Mouse (Mus musculus): Measurements from ENCODE around the gene Nwd2. TPM values are rescaled to one million over a fixed set of nuclear protein-coding genes. Genes with fewer than 3 reads are reported as not detected.

Nwd2 gene
- polyA plus RNA-seq, 1 experiment from 2014 or later: 4.6 TPM

DNA sequence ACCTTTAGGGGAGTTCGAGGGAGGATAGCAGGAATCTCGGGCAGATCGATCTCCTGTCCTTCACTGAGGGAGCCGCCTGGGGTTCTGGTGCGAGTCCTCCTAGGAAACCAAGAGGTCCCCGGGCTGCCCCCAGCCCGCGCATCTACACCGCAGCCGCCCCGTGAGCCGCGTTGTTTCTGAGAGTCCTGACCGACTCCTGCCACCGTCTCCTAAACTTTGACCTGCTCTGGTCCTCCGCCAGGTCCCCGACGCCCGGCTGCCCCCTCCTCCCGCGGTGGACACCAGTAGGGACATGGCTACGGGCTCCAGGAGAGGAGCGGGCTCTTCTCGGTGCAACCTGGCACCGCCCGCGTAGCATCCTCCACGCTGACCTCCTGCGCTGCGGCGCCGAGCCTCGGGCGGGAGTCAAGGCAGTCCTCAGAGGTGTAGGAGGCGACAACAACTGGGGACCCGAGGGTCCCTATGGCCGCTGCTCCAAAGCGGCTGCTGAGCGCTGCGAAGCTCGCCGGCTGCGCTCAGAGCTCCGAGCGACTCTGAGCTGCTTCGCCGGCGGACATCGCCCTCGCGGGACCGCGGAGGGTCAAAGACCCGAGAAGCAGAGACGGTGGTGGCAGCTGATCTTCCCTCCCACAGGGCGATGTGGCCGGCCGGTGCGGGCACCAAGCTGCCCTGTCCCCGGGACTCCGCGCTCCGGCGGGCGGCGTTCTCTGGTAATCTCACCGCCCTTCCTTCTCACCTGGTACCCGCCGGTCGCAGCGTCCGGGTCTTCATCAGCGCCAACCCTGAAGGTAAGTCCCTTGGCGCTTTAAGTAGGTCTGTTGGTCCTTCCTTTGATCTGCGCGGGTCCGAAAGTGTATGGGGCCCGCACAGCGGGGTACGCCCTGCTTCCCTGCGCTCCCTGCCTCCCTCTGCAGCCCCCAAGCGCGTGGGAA lies 897 bp downstream of the Nwd2 start:
- Histone ChIP-seq H3K9ac (ENCODE audit: low read depth, low read length) (peak overlapping the region; percentile 55), H3K4me3 (ENCODE audit: low read depth, low read length) (peak overlapping the region; percentile 58), H3K9me3 (ENCODE audit: control insufficient read depth, low read length) (no peaks in the 10 kb centered on the region), H3K4me2 (replicated peaks; ENCODE audit: low read depth, low read length) (peak overlapping the region; percentile 99), H3K36me3 (ENCODE audit: control insufficient read depth, insufficient read depth, low read length) (no peaks in the 10 kb centered on the region), H3K4me1 (replicated peaks; ENCODE audit: control insufficient read depth, insufficient read depth, low read length) (0 out of 2 replicates have a peak, but pooled peaks cover 3% of the 10 kb centered on the region), H3K27me3 (ENCODE audit: control insufficient read depth, insufficient read depth, low read length) (peaks cover 21% of the 10 kb centered on the region), H3K27ac (ENCODE audit: low read depth, low read length) (no peak overlapping the region)
- DNase-seq (ENCODE audit: low spot score): peak; percentile 57
- WGBS: 1% methylated on average over 83 of the region's 83 CpGs
- peak; percentile 72 for ATAC-seq (ENCODE audit: low FRiP score)

DNA sequence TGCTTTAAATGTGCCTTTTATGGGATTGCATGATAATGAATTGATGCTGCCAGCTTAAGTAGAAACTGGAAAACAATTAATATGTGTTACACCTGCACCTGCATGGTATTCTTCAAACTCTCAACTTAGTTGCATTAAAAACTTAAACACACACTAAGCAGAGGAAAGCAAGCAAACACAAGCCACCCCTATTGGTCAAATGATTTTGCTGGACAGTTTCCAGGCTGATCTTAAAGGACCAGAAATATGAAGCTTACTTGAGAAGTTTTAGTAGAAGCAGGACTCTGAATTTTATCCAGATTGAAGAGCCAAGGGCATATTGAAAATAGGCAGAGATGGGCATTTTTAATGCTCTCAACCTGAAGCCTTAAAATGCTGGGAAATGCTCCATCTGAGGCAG lies 2.9 kb downstream of the Nwd2 start:
- H3K4me2 ChIP-seq (replicated peaks; ENCODE audit: low read depth, low read length): no peak overlapping the region
- ATAC-seq (ENCODE audit: low FRiP score): no peak
- H3K36me3 ChIP-seq (ENCODE audit: control insufficient read depth, insufficient read depth, low read length): no peaks in the 10 kb centered on the region
- H3K27me3 ChIP-seq (ENCODE audit: control insufficient read depth, insufficient read depth, low read length): peaks cover 21% of the 10 kb centered on the region
- 0 out of 2 replicates have a peak, but pooled peaks cover 3% of the 10 kb centered on the region for H3K4me1 ChIP-seq (replicated peaks; ENCODE audit: control insufficient read depth, insufficient read depth, low read length)
- no peak for DNase-seq (ENCODE audit: low spot score)
- H3K9me3 ChIP-seq (ENCODE audit: control insufficient read depth, low read length): no peaks in the 10 kb centered on the region
- H3K27ac ChIP-seq (ENCODE audit: low read depth, low read length): no peak overlapping the region
- H3K4me3 ChIP-seq (ENCODE audit: low read depth, low read length): no peak overlapping the region
- H3K9ac ChIP-seq (ENCODE audit: low read depth, low read length): no peak overlapping the region

DNA sequence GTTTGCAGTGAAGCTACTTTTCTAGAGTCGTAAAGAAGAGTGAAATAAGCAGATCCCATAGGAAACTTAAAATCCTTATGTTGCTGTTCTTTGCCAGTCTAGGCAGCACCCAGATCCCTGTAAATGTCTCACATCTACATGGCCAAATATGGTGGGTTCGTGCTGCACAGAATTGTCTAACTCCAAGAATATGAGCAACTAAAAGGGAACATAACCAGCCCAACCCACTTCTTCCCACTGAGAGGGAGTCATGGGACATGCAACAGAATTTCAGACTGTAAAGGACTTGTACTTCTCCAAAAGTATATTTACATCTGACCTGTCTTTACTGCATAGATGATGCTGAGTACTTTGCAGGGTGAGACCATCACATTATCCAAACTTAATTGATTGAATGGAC lies 3.8 kb downstream of the Nwd2 start:
- Histone ChIP-seq H3K9me3 (ENCODE audit: control insufficient read depth, low read length) (no peaks in the 10 kb centered on the region), H3K4me3 (ENCODE audit: low read depth, low read length) (no peak overlapping the region), H3K27ac (ENCODE audit: low read depth, low read length) (no peak overlapping the region), H3K27me3 (ENCODE audit: control insufficient read depth, insufficient read depth, low read length) (peaks cover 21% of the 10 kb centered on the region), H3K4me2 (replicated peaks; ENCODE audit: low read depth, low read length) (no peak overlapping the region), H3K36me3 (ENCODE audit: control insufficient read depth, insufficient read depth, low read length) (no peaks in the 10 kb centered on the region), H3K9ac (ENCODE audit: low read depth, low read length) (no peak overlapping the region), H3K4me1 (replicated peaks; ENCODE audit: control insufficient read depth, insufficient read depth, low read length) (0 out of 2 replicates have a peak, but pooled peaks cover 3% of the 10 kb centered on the region)
- ATAC-seq (ENCODE audit: low FRiP score) (no peak), DNase-seq (ENCODE audit: low spot score) (no peak)
- 87% methylated on average over 2 of the region's 2 CpGs for WGBS

DNA sequence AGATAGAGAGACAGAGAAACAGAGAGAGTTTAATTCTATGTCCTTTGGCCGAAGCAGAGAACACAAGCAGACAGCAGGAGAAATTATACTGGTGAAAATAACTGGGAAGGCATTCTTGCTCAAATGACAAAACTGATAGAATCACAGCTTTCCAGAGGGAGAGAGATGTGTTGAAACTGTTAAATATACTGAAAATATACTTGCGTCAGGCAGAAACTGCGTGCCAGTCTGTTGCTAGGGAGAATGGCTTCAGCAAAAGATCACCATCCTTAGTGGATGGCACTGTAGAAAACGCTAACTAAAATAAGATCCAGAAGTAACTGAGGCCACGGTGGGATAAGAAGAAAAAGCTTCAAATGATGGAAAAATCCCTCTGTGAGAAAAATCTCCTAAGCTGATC lies 18.0 kb downstream of the Nwd2 start:
- DNase-seq (ENCODE audit: low spot score): no peak
- Histone ChIP-seq H3K4me3 (ENCODE audit: low read depth, low read length) (no peak overlapping the region), H3K36me3 (ENCODE audit: control insufficient read depth, insufficient read depth, low read length) (no peaks in the 10 kb centered on the region), H3K27ac (ENCODE audit: low read depth, low read length) (no peak overlapping the region), H3K4me2 (replicated peaks; ENCODE audit: low read depth, low read length) (no peak overlapping the region), H3K9ac (ENCODE audit: low read depth, low read length) (no peak overlapping the region), H3K4me1 (replicated peaks; ENCODE audit: control insufficient read depth, insufficient read depth, low read length) (no peaks in the 10 kb centered on the region), H3K9me3 (ENCODE audit: control insufficient read depth, low read length) (no peaks in the 10 kb centered on the region), H3K27me3 (ENCODE audit: control insufficient read depth, insufficient read depth, low read length) (no peaks in the 10 kb centered on the region)
- WGBS: 86% methylated on average over 5 of the region's 5 CpGs
- no peak for ATAC-seq (ENCODE audit: low FRiP score)

DNA sequence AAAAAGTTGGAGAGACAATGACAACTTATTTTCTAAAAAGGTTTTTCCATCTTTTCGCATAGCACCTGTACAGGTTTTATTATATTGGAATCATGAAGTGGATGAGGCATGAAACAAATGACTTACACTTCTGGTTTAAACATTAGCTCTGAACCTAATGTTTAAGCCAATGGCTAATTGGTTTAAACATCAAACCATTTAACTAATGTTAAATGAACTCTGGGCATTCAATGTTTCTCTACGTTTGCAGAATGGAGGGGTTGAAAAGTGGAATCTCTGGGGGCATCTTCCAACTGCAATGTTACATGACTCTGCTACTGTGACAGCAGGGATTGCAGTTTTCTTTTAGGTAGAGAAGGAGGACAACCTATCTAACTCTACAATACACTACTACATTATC lies 27.0 kb downstream of the Nwd2 start:
- Histone ChIP-seq H3K4me1 (replicated peaks; ENCODE audit: control insufficient read depth, insufficient read depth, low read length) (no peaks in the 10 kb centered on the region), H3K9me3 (ENCODE audit: control insufficient read depth, low read length) (no peaks in the 10 kb centered on the region), H3K27ac (ENCODE audit: low read depth, low read length) (no peak overlapping the region), H3K36me3 (ENCODE audit: control insufficient read depth, insufficient read depth, low read length) (no peaks in the 10 kb centered on the region), H3K27me3 (ENCODE audit: control insufficient read depth, insufficient read depth, low read length) (no peaks in the 10 kb centered on the region), H3K4me2 (replicated peaks; ENCODE audit: low read depth, low read length) (no peak overlapping the region), H3K9ac (ENCODE audit: low read depth, low read length) (no peak overlapping the region), H3K4me3 (ENCODE audit: low read depth, low read length) (no peak overlapping the region)
- 73% methylated on average over 2 of the region's 2 CpGs for WGBS
- DNase-seq (ENCODE audit: low spot score) (no peak), ATAC-seq (ENCODE audit: low FRiP score) (no peak)

DNA sequence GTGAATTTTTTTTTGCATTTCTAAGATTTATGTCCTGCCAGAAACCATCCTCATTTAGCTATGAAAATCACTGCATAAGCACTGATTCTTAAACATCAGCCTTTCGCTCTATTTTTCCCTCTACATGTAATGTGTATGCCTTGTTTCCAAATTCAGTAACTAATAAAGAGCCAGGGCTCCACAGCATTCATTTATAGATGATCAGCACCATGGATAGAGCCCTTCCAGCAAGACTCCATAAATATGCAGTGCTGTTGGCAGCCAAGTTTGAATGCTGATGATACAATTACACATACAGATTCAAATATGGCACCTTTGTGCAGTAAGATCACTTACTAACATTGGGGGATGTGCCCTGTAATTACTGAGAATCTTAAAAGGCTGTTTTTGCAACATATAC lies 40.2 kb downstream of the Nwd2 start:
- no peaks in the 10 kb centered on the region for H3K36me3 ChIP-seq (ENCODE audit: control insufficient read depth, insufficient read depth, low read length)
- H3K9me3 ChIP-seq (ENCODE audit: control insufficient read depth, low read length): no peaks in the 10 kb centered on the region
- no peaks in the 10 kb centered on the region for H3K4me1 ChIP-seq (replicated peaks; ENCODE audit: control insufficient read depth, insufficient read depth, low read length)
- no peak overlapping the region for H3K4me2 ChIP-seq (replicated peaks; ENCODE audit: low read depth, low read length)
- H3K9ac ChIP-seq (ENCODE audit: low read depth, low read length): no peak overlapping the region
- H3K27ac ChIP-seq (ENCODE audit: low read depth, low read length): no peak overlapping the region
- H3K27me3 ChIP-seq (ENCODE audit: control insufficient read depth, insufficient read depth, low read length): no peaks in the 10 kb centered on the region
- ATAC-seq (ENCODE audit: low FRiP score): no peak
- WGBS: 85% methylated on average over 1 of the region's 1 CpGs
- peak; percentile 19 for DNase-seq (ENCODE audit: low spot score)
- no peak overlapping the region for H3K4me3 ChIP-seq (ENCODE audit: low read depth, low read length)

DNA sequence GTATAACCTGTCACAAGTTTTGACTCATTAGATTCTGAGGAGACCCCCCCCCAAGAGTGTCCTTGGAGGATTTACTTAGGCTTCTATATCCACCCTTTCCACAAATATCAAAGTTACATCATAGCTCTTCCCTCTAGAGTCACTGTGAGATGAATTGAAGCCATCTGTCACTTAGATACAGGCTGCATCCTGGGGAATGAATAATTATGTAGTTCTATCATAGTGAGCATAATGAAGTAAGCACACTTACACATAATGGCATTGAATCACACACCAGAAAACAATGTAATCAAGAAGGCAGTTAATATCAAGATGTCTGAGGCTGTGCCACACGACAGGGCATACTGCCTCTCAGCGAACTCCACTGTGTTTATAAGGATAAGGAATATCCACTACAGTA lies 47.9 kb downstream of the Nwd2 start:
- Histone ChIP-seq H3K9ac (ENCODE audit: low read depth, low read length) (no peak overlapping the region), H3K4me2 (replicated peaks; ENCODE audit: low read depth, low read length) (no peak overlapping the region), H3K27me3 (ENCODE audit: control insufficient read depth, insufficient read depth, low read length) (no peaks in the 10 kb centered on the region), H3K4me3 (ENCODE audit: low read depth, low read length) (no peak overlapping the region), H3K9me3 (ENCODE audit: control insufficient read depth, low read length) (no peaks in the 10 kb centered on the region), H3K36me3 (ENCODE audit: control insufficient read depth, insufficient read depth, low read length) (no peaks in the 10 kb centered on the region), H3K27ac (ENCODE audit: low read depth, low read length) (no peak overlapping the region), H3K4me1 (replicated peaks; ENCODE audit: control insufficient read depth, insufficient read depth, low read length) (no peaks in the 10 kb centered on the region)
- DNase-seq (ENCODE audit: low spot score) (no peak), ATAC-seq (ENCODE audit: low FRiP score) (peak; percentile 47)
- 87% methylated on average over 2 of the region's 2 CpGs for WGBS

DNA sequence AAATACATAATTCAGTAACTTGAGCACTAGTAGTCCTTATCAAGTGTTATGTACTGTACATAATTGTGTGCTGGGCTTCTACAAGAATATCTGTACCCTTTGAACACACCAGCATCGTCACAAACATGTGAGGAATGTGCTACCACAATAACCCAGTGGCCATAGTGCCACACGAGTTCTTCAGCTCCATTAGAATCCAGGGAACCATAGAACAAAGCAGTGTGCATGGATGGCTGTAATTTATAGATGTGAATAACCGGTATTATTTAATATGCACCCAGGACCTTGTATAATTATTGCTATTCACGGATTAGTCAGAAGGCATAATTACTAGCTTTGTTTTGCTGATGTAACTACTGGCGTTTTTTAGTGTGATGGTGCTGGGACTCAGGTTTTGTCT lies 48.3 kb downstream of the Nwd2 start:
- ATAC-seq (ENCODE audit: low FRiP score): no peak
- no peaks in the 10 kb centered on the region for H3K4me1 ChIP-seq (replicated peaks; ENCODE audit: control insufficient read depth, insufficient read depth, low read length)
- H3K9me3 ChIP-seq (ENCODE audit: control insufficient read depth, low read length): no peaks in the 10 kb centered on the region
- no peak overlapping the region for H3K4me3 ChIP-seq (ENCODE audit: low read depth, low read length)
- H3K4me2 ChIP-seq (replicated peaks; ENCODE audit: low read depth, low read length): no peak overlapping the region
- no peak overlapping the region for H3K27ac ChIP-seq (ENCODE audit: low read depth, low read length)
- no peak overlapping the region for H3K9ac ChIP-seq (ENCODE audit: low read depth, low read length)
- H3K36me3 ChIP-seq (ENCODE audit: control insufficient read depth, insufficient read depth, low read length): no peaks in the 10 kb centered on the region
- DNase-seq (ENCODE audit: low spot score): no peak
- no peaks in the 10 kb centered on the region for H3K27me3 ChIP-seq (ENCODE audit: control insufficient read depth, insufficient read depth, low read length)
- 79% methylated on average over 5 of the region's 5 CpGs for WGBS

DNA sequence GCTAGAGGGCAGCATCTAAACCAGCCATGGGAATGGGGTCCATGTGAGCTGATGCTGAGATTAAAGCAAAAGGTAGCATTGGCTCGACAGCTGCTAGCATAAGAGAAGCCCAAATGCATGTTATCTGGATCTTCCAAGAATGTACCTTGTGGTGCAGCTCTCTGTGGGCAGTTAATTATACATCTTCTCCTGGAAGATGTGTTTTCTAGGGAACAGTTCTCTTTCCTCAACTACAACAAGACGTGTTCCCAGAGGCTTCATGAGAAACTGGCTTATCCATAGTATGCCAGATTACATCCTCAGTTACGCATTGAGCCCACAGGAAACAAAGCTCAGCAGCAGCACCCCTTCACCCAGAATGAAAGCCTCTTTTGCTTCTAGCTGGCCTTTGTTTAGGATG lies 80.1 kb downstream of the Nwd2 start:
- 76% methylated on average over 3 of the region's 3 CpGs for WGBS
- Histone ChIP-seq H3K27me3 (ENCODE audit: control insufficient read depth, insufficient read depth, low read length) (no peaks in the 10 kb centered on the region), H3K27ac (ENCODE audit: low read depth, low read length) (no peak overlapping the region), H3K9ac (ENCODE audit: low read depth, low read length) (no peak overlapping the region), H3K4me3 (ENCODE audit: low read depth, low read length) (no peak overlapping the region), H3K36me3 (ENCODE audit: control insufficient read depth, insufficient read depth, low read length) (no peaks in the 10 kb centered on the region), H3K4me2 (replicated peaks; ENCODE audit: low read depth, low read length) (no peak overlapping the region), H3K9me3 (ENCODE audit: control insufficient read depth, low read length) (no peaks in the 10 kb centered on the region), H3K4me1 (replicated peaks; ENCODE audit: control insufficient read depth, insufficient read depth, low read length) (no peaks in the 10 kb centered on the region)
- ATAC-seq (ENCODE audit: low FRiP score): no peak
- DNase-seq (ENCODE audit: low spot score): no peak
